Mouse (Mus musculus) heart, adult 2 months (tissue): ENCODE measurements at regions not wholly inside any gene's neighbourhood (a gene's known extent, or its start where the extent isn't known, plus 50 kb on each side); places are given as distances from the start of the nearest gene placed in this dataset.
A peak's percentile ranks its signal among the peaks of the same experiment; 100 is the strongest.

Source experiments
- DNase-seq, 2 experiments: peaks; one replicate each; pipeline ENCODE4 v3.0.0; 2021
- H3K27ac ChIP-seq: fragments of 200-600 bp; 2 replicates; pipeline ENCODE4 v1.8.1; 2022
- H3K27me3 ChIP-seq: fragments of 200-500 bp; 2 replicates; pipeline ENCODE4 v1.6.1; 2012; ENCODE audit warnings: mild to moderate bottlenecking, low read length, inconsistent platforms, mixed read lengths; ENCODE audit not compliant: control insufficient read depth, insufficient read depth
- H3K36me3 ChIP-seq: fragments of 200-500 bp; 2 replicates; pipeline ENCODE4 v1.6.1; 2012; ENCODE audit warnings: low read length, inconsistent platforms; ENCODE audit not compliant: control insufficient read depth, insufficient read depth
- H3K4me1 ChIP-seq: fragments of 200-500 bp; 2 replicates; pipeline ENCODE4 v1.6.1; 2011; ENCODE audit warnings: low read length; ENCODE audit not compliant: control insufficient read depth, insufficient read depth
- H3K4me3 ChIP-seq: fragments of 200-600 bp; 2 replicates; pipeline ENCODE4 v1.8.1; 2022
- H3K79me2 ChIP-seq: fragments of 200-500 bp; replicated peaks from 2 replicates; pipeline ENCODE4 v1.6.1; 2012; ENCODE audit warnings: mild to moderate bottlenecking, inconsistent platforms, low read length, moderate library complexity, mixed read lengths; ENCODE audit not compliant: control insufficient read depth, insufficient read depth
- H3K9ac ChIP-seq: fragments of 200-500 bp; 2 replicates; pipeline ENCODE4 v1.6.1; 2012; ENCODE audit warnings: low read depth, mild to moderate bottlenecking, control low read depth, inconsistent platforms, low read length, mixed read lengths
- CTCF ChIP-seq: fragments of 200-600 bp; IDR thresholded peaks from 2 replicates; pipeline ENCODE4 v1.8.1; 2022; ENCODE audit warnings: antibody characterized with exemption, mild to moderate bottlenecking, moderate library complexity
- EP300 ChIP-seq: fragments of 200-500 bp; IDR thresholded peaks from 2 replicates; pipeline ENCODE4 v1.6.1; 2011; ENCODE audit warnings: low read depth, low read length, control low read depth; ENCODE audit not compliant: insufficient read depth
- POLR2A ChIP-seq: fragments of 200-500 bp; IDR thresholded peaks from 2 replicates; pipeline ENCODE4 v1.6.1; 2011; ENCODE audit warnings: mild to moderate bottlenecking, low read depth, low read length, control low read depth; ENCODE audit not compliant: insufficient read depth
- WGBS: fragments of 180-500 bp; shearing (Covaris S2); methylation state at CpG from one replicate; pipeline ENCODE4 v1.1.7; 2018; 5-methylcytosine and 5-hydroxymethylcytosine counted together
- intact Hi-C: fragments of 180-260 bp; cut with DNase I; formaldehyde crosslinking; loops from one replicate; pipeline ENCODE4 v1.15.1; 2025

DNA sequence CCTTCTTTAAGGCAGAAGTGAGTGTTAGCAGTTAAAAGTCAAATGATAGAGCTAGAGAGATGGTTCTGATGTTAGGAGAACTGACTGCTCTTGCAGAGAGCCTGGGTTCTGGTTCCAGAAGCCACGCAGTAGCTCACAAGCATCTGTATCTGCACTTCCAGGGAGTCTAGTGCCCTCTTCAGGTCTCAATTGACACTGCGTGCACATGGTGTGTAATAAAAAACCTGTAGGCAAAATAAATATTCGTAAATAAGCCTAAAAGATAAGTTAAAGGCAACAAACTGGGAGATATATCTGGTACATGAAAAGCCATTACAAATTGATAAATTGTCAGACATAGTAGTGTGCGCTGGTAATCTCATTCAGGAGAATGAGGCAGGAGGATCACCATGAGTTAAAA is 133.8 kb upstream of the Csf3r start:
- no peak overlapping the region for H3K27ac ChIP-seq
- WGBS = 54% methylated on average over 4 of the region's 4 CpGs
- no peaks in the 10 kb centered on the region for H3K4me1 ChIP-seq
- no peaks in the 10 kb centered on the region for H3K36me3 ChIP-seq
- no peaks in the 10 kb centered on the region for H3K27me3 ChIP-seq
- no peak for DNase-seq
- no peak overlapping the region for H3K4me3 ChIP-seq
- no peaks in the 10 kb centered on the region for H3K79me2 ChIP-seq
- intact Hi-C loops = no loop called here
- TF ChIP-seq EP300 = no peak
- peak; percentile 23; the same call in 1 of the 2 replicates for TF ChIP-seq CTCF
- TF ChIP-seq POLR2A = no peak
- no peak overlapping the region for H3K9ac ChIP-seq

DNA sequence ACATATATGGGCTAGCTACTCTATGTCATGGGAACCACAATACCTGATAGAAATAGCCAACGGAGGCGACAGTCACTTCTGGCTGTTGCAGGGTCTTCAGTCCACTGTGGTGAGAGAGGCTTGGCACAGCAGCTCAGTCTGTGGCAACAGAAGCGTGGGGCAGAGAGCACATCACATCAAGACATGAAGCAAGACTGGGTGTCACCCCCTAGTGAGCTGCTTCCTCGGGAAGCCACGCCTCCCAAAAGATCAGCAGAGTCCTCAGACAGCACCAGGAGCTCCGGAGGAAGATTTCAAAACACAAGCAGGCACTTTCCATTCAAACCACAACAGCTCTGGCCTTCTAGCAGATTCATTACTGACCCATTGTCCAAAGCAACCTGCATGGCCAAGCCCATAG is 131.2 kb upstream of the Csf3r start:
- TF ChIP-seq CTCF (no peak), POLR2A (no peak), EP300 (no peak)
- intact Hi-C loops = no loop called here
- Histone ChIP-seq H3K27ac (no peak overlapping the region), H3K9ac (no peak overlapping the region), H3K4me3 (no peak overlapping the region), H3K4me1 (no peaks in the 10 kb centered on the region), H3K79me2 (no peaks in the 10 kb centered on the region), H3K36me3 (no peaks in the 10 kb centered on the region), H3K27me3 (no peaks in the 10 kb centered on the region)
- DNase-seq = no peak
- WGBS = 59% methylated on average over 6 of the region's 6 CpGs

DNA sequence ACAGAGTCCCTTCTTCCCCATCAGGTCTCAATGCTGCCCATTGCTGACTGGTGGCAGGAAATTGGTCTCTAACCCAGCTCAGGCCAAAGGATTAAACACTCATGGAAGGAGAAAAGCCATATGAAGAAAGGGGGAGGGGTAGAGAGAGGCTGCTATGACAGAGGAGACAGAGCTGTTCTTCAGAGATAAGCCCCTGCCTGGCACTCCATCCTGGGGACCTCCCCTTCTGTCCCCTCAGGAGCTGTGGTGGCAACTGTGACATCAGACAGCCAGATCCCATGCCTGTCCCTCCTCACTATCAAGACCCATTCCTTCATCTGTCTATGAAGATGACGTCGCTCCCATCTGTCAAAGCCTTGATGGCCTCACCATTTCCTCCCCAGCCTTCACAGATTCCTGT is 126.6 kb upstream of the Csf3r start:
- Histone ChIP-seq H3K79me2 (no peaks in the 10 kb centered on the region), H3K4me3 (no peak overlapping the region), H3K9ac (no peak overlapping the region), H3K27ac (no peak overlapping the region), H3K27me3 (no peaks in the 10 kb centered on the region), H3K4me1 (no peaks in the 10 kb centered on the region), H3K36me3 (no peaks in the 10 kb centered on the region)
- intact Hi-C loops = no loop called here
- WGBS = 47% methylated on average over 2 of the region's 2 CpGs
- no peak for TF ChIP-seq POLR2A
- no peak for TF ChIP-seq CTCF
- no peak for DNase-seq

DNA sequence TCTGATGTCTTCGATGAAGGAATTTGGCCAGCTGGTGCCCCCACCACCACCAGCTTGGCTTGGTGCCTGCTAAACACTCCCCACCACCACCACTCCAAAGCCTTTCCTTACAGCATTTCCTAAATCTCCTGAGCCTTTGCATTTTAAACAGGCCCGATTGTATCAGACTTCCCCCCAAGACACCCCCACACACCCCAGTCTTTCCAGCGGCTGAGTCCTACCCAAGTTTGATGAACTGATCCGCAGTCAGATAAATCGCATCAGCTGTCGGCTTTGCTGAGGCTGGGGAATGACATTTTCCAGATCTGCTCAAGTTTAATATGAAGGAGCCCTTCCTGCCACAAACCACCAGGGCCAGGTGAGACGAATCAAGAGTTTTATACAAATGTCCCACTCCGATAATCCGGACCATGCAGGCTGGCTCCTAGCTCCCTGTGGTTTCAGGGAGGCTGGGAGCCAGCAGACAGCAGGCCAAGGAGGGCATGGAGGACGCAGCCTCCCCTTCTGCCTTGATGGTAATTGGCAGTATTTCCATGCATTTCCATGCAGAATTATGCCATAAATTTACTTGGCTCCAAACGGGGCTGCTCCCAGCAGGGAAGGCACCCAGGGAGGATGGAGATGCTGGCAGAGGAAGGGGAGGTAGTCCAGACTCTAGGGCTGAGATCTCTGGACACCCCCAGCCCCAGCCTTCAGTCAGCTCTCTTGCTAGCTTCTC is 125.6 kb upstream of the Csf3r start:
- H3K9ac ChIP-seq = no peak overlapping the region
- TF ChIP-seq EP300 = no peak
- TF ChIP-seq CTCF = no peak
- no peak for TF ChIP-seq POLR2A
- H3K79me2 ChIP-seq = no peaks in the 10 kb centered on the region
- H3K27ac ChIP-seq = no peak overlapping the region
- H3K4me3 ChIP-seq = no peak overlapping the region
- no peaks in the 10 kb centered on the region for H3K4me1 ChIP-seq
- H3K36me3 ChIP-seq = no peaks in the 10 kb centered on the region
- intact Hi-C loops = no loop called here
- no peaks in the 10 kb centered on the region for H3K27me3 ChIP-seq
- DNase-seq = no peak
- WGBS = 47% methylated on average over 11 of the region's 11 CpGs

DNA sequence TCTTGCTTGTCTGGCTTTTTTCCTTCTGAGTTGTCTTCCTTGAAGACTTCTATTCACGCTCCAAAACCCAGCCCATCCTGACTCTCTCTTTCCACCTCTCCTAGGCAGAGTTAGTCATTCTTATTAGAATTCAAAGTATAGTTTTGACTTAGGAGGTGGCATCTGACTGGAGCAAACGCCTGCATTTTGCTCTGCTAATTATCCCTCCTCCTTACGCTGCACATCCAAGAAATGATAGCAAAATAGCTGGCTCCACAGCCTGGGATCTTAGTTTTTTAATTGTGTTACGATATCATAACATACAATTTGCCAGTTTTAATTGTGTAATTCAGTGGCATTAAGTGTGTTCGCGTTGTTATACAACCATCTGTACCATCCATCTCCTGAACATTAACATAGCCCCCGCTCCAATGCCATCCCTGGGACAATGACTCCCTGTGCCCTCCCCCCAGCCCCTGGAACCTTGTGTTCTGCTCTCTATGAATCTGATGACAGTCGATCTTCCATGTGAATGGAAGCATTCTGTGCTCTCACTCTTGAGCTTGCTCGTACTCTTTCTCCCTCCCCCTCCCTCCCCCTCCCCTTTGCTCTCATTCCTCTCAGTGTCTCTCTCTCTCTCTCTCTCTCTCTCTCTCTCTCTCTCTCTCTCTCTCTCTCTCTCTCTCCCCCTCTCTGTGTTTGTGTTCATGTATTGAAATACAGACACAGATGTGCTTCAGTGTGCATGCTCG is 122.6 kb upstream of the Csf3r start:
- TF ChIP-seq CTCF = no peak
- no peak for TF ChIP-seq EP300
- TF ChIP-seq POLR2A = no peak
- Histone ChIP-seq H3K27me3 (no peaks in the 10 kb centered on the region), H3K9ac (no peak overlapping the region), H3K36me3 (no peaks in the 10 kb centered on the region), H3K4me1 (no peaks in the 10 kb centered on the region), H3K27ac (no peak overlapping the region), H3K79me2 (no peaks in the 10 kb centered on the region), H3K4me3 (no peak overlapping the region)
- intact Hi-C loops = no loop called here
- 70% methylated on average over 10 of the region's 10 CpGs for WGBS
- no peak for DNase-seq

DNA sequence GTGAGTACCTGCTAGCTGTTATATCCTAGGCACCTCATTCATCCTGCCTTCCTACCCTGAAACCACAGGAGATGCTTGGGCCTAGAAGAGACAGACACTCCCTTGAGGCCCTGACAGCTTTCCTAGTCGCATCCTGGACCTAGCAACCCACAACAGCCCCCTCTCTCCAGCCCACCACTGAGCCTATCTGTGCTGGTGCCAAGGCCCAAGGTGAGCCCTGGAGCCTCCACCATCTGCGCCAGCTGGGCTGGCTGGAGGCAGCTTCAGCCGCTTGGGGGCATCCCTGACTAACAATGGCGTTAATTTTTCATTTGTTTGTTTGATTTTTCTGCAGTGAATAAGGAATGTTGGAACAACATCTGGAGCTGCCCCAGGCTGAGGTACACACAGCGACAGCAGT is 118.1 kb upstream of the Csf3r start:
- no peak for TF ChIP-seq EP300
- no peak for TF ChIP-seq POLR2A
- no peak for TF ChIP-seq CTCF
- Histone ChIP-seq H3K27ac (no peak overlapping the region), H3K27me3 (no peaks in the 10 kb centered on the region), H3K36me3 (no peaks in the 10 kb centered on the region), H3K79me2 (no peaks in the 10 kb centered on the region), H3K9ac (no peak overlapping the region), H3K4me3 (no peak overlapping the region), H3K4me1 (no peaks in the 10 kb centered on the region)
- DNase-seq = no peak
- 72% methylated on average over 5 of the region's 5 CpGs for WGBS
- intact Hi-C loops = no loop called here
